Mouse (Mus musculus) MEL (cell line): ENCODE measurements around the gene Esrra. TPM values are rescaled to one million over a fixed set of nuclear protein-coding genes. Genes with fewer than 3 reads are reported as not detected.
A peak's percentile ranks its signal among the peaks of the same experiment; 100 is the strongest.

Experiments used
- DNase-seq: peaks from one replicate; pipeline ENCODE4 v3.0.0; 2011; ENCODE audit warnings: low read depth, low spot score
- H3K27ac ChIP-seq: 2 replicates; pipeline ENCODE4 v1.5.1; 2012; ENCODE audit warnings: low read depth, mild to moderate bottlenecking, control low read depth, low read length, moderate library complexity; ENCODE audit not compliant: control insufficient read depth
- H3K27me3 ChIP-seq, 2 experiments: fragments of 150-350 bp in 1 of 2; sonication (generic) in 1 of 2; 2 replicates each; pipeline ENCODE4 v1.6.1; 2012; ENCODE audit warnings: low read length in 2 of 2, mild to moderate bottlenecking in 2 of 2, improper control_type of control experiment in 1 of 2, moderate library complexity in 1 of 2; ENCODE audit not compliant: insufficient read depth in 2 of 2, control insufficient read depth in 1 of 2
- H3K36me3 ChIP-seq, 2 experiments: 2 replicates each; pipeline ENCODE4 v1.6.1; 2012 to 2014; ENCODE audit warnings: low read length in 2 of 2, improper control_type of control experiment in 1 of 2, inconsistent platforms in 1 of 2, mild to moderate bottlenecking in 1 of 2; ENCODE audit not compliant: insufficient read depth in 2 of 2, control insufficient read depth in 1 of 2
- H3K4me1 ChIP-seq, 2 experiments: fragments of 150-350 bp in 1 of 2; sonication (generic) in 1 of 2; 2 replicates each; pipeline ENCODE4 v1.6.1; 2012; ENCODE audit warnings: low read length in 2 of 2, improper control_type of control experiment in 1 of 2, mild to moderate bottlenecking in 1 of 2; ENCODE audit not compliant: insufficient read depth in 2 of 2, control insufficient read depth in 1 of 2
- H3K4me3 ChIP-seq, 2 experiments: fragments of 150-350 bp in 1 of 2; sonication (generic) in 1 of 2; 2 replicates each; pipeline ENCODE4 v1.5.1; 2012; ENCODE audit warnings: low read depth in 2 of 2, low read length in 2 of 2, mild to moderate bottlenecking in 2 of 2, moderate library complexity in 2 of 2, control low read depth in 1 of 2, improper control_type of control experiment in 1 of 2; ENCODE audit not compliant: control insufficient read depth in 1 of 2, insufficient read depth in 1 of 2
- H3K79me2 ChIP-seq: 2 replicates; pipeline ENCODE4 v1.6.1; 2012; ENCODE audit warnings: mild to moderate bottlenecking, low read length, moderate library complexity; ENCODE audit not compliant: control insufficient read depth, poor library complexity, insufficient read depth
- H3K9ac ChIP-seq: 2 replicates; pipeline ENCODE4 v1.6.1; 2012; ENCODE audit warnings: low read depth, mild to moderate bottlenecking, control low read depth, low read length, moderate library complexity; ENCODE audit not compliant: control insufficient read depth, poor library complexity, severe bottlenecking
- H3K9me3 ChIP-seq: fragments of 150-350 bp; sonication (generic); replicated peaks from 2 replicates; pipeline ENCODE4 v1.6.1; 2012; ENCODE audit warnings: mild to moderate bottlenecking, low read length, improper control_type of control experiment, moderate library complexity; ENCODE audit not compliant: insufficient read depth
- BHLHE40 ChIP-seq: IDR thresholded peaks from 2 replicates; pipeline ENCODE4 v1.6.1; 2012; ENCODE audit warnings: low read depth, mild to moderate bottlenecking, inconsistent platforms, low read length, improper control_type of control experiment, borderline replicate concordance
- CHD2 ChIP-seq: IDR thresholded peaks from 2 replicates; pipeline ENCODE4 v1.6.1; 2011; ENCODE audit warnings: low read length, improper control_type of control experiment
- CTCF ChIP-seq, 3 experiments: IDR thresholded peaks in 2 of 3; conservative IDR thresholded peaks in 1 of 3; 2 replicates each; pipeline ENCODE4 v1.5.1; 2011 to 2012; ENCODE audit warnings: low read length in 3 of 3, low read depth in 2 of 3, mild to moderate bottlenecking in 2 of 3, improper control_type of control experiment in 1 of 3, inconsistent platforms in 1 of 3, mixed read lengths in 1 of 3, moderate library complexity in 1 of 3; ENCODE audit not compliant: control insufficient read depth in 1 of 3, insufficient read depth in 1 of 3, poor library complexity in 1 of 3, severe bottlenecking in 1 of 3
- E2F4 ChIP-seq: IDR thresholded peaks from 2 replicates; pipeline ENCODE4 v1.6.1; 2011; ENCODE audit warnings: low read depth, low read length, improper control_type of control experiment, borderline replicate concordance
- ETS1 ChIP-seq: IDR thresholded peaks from 2 replicates; pipeline ENCODE4 v1.6.1; 2012; ENCODE audit warnings: low read depth, mild to moderate bottlenecking, inconsistent platforms, low read length, improper control_type of control experiment, moderate library complexity
- GABPA ChIP-seq: IDR thresholded peaks from 2 replicates; pipeline ENCODE4 v1.6.1; 2012; ENCODE audit warnings: low read depth, mild to moderate bottlenecking, inconsistent platforms, low read length, improper control_type of control experiment, moderate library complexity
- GATA1 ChIP-seq: IDR thresholded peaks from 2 replicates; pipeline ENCODE4 v1.6.1; 2011; ENCODE audit warnings: low read depth, low read length, improper control_type of control experiment
- HCFC1 ChIP-seq: IDR thresholded peaks from 2 replicates; pipeline ENCODE4 v1.6.1; 2012; ENCODE audit warnings: low read depth, mild to moderate bottlenecking, inconsistent platforms, low read length, improper control_type of control experiment, moderate library complexity
- JUND ChIP-seq: IDR thresholded peaks from 2 replicates; pipeline ENCODE4 v1.6.1; 2011; ENCODE audit warnings: low read depth, mild to moderate bottlenecking, improper control_type of control experiment, low read length
- KAT2A ChIP-seq: conservative IDR thresholded peaks from 2 replicates; pipeline ENCODE4 v1.6.1; 2012; ENCODE audit warnings: low read depth, low read length, improper control_type of control experiment, inconsistent platforms
- MEF2A ChIP-seq: IDR thresholded peaks from 2 replicates; pipeline ENCODE4 v1.6.1; 2014; ENCODE audit warnings: low read depth, mild to moderate bottlenecking, inconsistent platforms, low read length, improper control_type of control experiment; ENCODE audit not compliant: poor library complexity, insufficient replicate concordance, severe bottlenecking; ENCODE audit errors: extremely low read depth
- MXI1 ChIP-seq: IDR thresholded peaks from 2 replicates; pipeline ENCODE4 v1.6.1; 2011; ENCODE audit warnings: mild to moderate bottlenecking, low read depth, low read length, improper control_type of control experiment
- MYB ChIP-seq: IDR thresholded peaks from 2 replicates; pipeline ENCODE4 v1.6.1; 2011; ENCODE audit warnings: mild to moderate bottlenecking, low read depth, low read length, improper control_type of control experiment
- MYC ChIP-seq: IDR thresholded peaks from 2 replicates; pipeline ENCODE4 v1.6.1; 2011; ENCODE audit warnings: low read depth, mild to moderate bottlenecking, low read length, improper control_type of control experiment, moderate library complexity
- POLR2A ChIP-seq, 2 experiments: IDR thresholded peaks; 2 replicates each; pipeline ENCODE4 v1.6.1; 2011 to 2012; ENCODE audit warnings: low read length in 2 of 2, mild to moderate bottlenecking in 2 of 2, control low read depth in 1 of 2, improper control_type of control experiment in 1 of 2, low read depth in 1 of 2, moderate library complexity in 1 of 2; ENCODE audit not compliant: control insufficient read depth in 1 of 2, insufficient read depth in 1 of 2, poor library complexity in 1 of 2
- POLR2AphosphoS2 ChIP-seq: IDR thresholded peaks from 2 replicates; pipeline ENCODE4 v1.6.1; 2011; ENCODE audit warnings: low read length, improper control_type of control experiment
- RAD21 ChIP-seq: IDR thresholded peaks from 2 replicates; pipeline ENCODE4 v1.6.1; 2011; ENCODE audit warnings: mild to moderate bottlenecking, low read depth, low read length, improper control_type of control experiment
- SIN3A ChIP-seq: IDR thresholded peaks from 2 replicates; pipeline ENCODE4 v1.6.1; 2012; ENCODE audit warnings: low read length, improper control_type of control experiment, inconsistent platforms
- SMC3 ChIP-seq: IDR thresholded peaks from 2 replicates; pipeline ENCODE4 v1.6.1; 2011; ENCODE audit warnings: low read depth, low read length, improper control_type of control experiment
- TCF12 ChIP-seq: IDR thresholded peaks from 2 replicates; pipeline ENCODE4 v1.6.1; 2014; ENCODE audit warnings: low read depth, mild to moderate bottlenecking, inconsistent platforms, low read length, improper control_type of control experiment, moderate library complexity
- UBTF ChIP-seq: IDR thresholded peaks from 2 replicates; pipeline ENCODE4 v1.6.1; 2012; ENCODE audit warnings: low read depth, mild to moderate bottlenecking, inconsistent platforms, low read length, improper control_type of control experiment, moderate library complexity, borderline replicate concordance; ENCODE audit not compliant: insufficient read depth
- ZC3H11A ChIP-seq: IDR thresholded peaks from 2 replicates; pipeline ENCODE4 v1.6.1; 2012; ENCODE audit warnings: low read depth, mild to moderate bottlenecking, inconsistent platforms, low read length, improper control_type of control experiment
- ZMIZ1 ChIP-seq: IDR thresholded peaks from 2 replicates; pipeline ENCODE4 v1.6.1; 2012; ENCODE audit warnings: low read depth, mild to moderate bottlenecking, inconsistent platforms, low read length, improper control_type of control experiment, moderate library complexity
- polyA plus RNA-seq, 2 experiments: library from polyadenylated mRNA; stranded (reverse) in 1 of 2; unstranded in 1 of 2; fragments of >175 nt in 1 of 2; fragments of >200 nt in 1 of 2; gene quantifications; 2 replicates each; pipeline versions ENCODE4 v1.2.1 to v1.2.4; 2012; ENCODE audit warnings: low replicate concordance in 2 of 2, low read depth in 1 of 2; ENCODE audit not compliant: insufficient read length in 2 of 2, insufficient read depth in 1 of 2, missing spikeins in 1 of 2
- total RNA-seq: library from RNA; depleted of rRNA; stranded (reverse); fragments of 300-350 nt; gene quantifications from 2 replicates; pipeline ENCODE4 v1.2.3, GENCODE M21; 2012

Gene Esrra
- total and polyA plus RNA-seq, 3 experiments = 32.5 to 40.9 TPM; not detected in 1

DNA sequence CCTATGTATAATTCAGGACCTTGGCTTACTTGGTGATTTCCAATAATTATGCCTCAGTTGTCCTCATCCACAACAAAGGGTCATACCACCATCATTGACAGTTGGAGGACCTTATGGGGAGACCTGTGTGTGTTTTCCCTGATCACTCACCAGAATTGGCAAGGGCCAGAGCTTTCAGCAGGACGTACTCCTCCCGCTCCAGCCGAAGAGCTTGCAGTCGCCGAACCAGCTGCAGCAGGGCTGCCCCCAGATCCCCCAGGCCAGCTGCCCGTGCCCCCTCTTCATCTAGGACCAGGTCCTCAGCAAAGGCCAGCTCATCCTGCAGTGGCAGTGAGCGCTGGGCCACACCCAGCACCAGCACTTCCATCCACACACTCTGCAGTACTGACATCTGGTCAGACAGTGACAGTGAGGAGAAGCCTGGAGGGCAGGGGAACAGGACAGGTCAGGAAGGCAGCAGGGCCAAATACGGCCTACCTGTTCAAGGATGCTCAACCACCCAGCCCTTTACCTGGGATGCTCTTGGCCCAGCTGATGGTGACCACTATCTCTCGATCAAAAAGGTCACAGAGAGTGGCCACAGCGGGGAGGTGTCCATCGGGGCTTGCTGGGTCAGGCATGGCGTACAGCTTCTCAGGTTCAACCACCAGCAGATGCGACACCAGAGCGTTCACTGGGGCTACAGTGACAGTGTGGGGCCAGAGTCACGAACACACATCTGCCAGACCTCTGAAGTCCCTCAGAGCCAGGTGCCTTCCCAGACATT, 9.2 kb downstream of the Esrra start:
- H3K4me1 ChIP-seq = peaks cover 0 to 8% of the 10 kb centered on the region in 2 experiments; a peak in 3 of 4 replicates
- TF ChIP-seq RAD21 (no peak), POLR2A (IDR thresholded peaks at IDR 0.05; ENCODE audit: control insufficient read depth in 1 of 2, insufficient read depth in 1 of 2, low read depth in 1 of 2, low read length in 2 of 2, poor library complexity in 1 of 2) (no peak; a peak in 1 of 4 replicates), MYB (no peak), MYC (no peak), CTCF (IDR thresholded peaks at IDR 0.05 in 2 of 3, conservative IDR thresholded peaks at IDR 0.05 in 1 of 3; ENCODE audit: control insufficient read depth in 1 of 3, insufficient read depth in 1 of 3, low read depth in 2 of 3, low read length in 3 of 3, poor library complexity in 1 of 3, severe bottlenecking in 1 of 3) (no peak), JUND (no peak), TCF12 (no peak)
- peaks cover 30% of the 10 kb centered on the region for H3K79me2 ChIP-seq
- H3K27ac ChIP-seq = no peak overlapping the region
- H3K27me3 ChIP-seq = no peaks in the 10 kb centered on the region
- H3K4me3 ChIP-seq = no peak overlapping the region
- no peak overlapping the region for H3K9ac ChIP-seq
- H3K36me3 ChIP-seq = peaks cover 3 to 10% of the 10 kb centered on the region in 2 experiments; a peak in 3 of 4 replicates
- no peak for DNase-seq
- H3K9me3 ChIP-seq = no peaks in the 10 kb centered on the region

DNA sequence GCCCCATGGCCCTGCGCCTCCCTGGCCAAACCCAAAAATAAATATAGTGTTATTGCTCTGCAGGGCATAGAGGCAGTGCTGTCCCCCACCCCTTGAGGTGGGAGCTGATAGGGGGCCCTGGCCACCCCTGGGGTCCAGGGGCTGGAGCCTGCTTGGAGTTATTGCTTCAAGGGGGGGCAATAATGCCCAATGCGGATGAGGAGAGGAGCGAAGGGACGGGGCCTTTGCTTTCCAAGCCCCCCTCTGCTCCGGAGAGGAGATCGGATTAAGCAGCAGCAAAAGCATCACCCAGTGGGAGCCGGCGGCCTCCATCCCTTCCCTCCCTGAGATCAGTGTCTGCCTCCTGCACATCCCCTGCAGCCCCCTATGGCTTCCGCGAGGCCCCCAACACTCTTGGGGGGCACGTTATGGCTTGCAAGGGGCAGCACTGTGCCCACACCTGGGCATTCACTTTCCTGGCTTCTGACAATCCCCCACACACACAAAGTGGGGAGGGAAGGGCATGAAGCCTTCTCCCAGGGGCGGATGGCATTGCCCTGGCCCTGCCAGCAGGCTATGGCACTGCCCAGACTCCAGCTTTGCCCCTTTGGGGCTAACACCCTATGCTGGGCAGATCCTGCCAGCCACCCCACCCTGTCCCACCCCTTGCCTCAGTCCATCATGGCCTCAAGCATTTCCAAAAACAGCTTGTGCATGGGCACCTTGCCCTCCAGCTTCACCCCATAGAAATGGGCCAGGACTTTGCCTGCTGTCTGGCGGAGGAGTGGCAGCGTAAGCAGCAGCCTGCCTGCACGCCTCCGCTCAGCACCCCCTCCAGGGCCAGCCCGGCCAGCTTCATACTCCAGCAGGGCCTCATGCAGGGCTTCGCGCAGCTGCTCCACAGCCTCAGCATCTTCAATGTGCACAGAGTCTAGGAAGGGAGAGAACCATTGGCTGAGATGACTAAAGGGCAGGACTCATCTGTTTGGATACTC, 10.2 kb downstream of the Esrra start:
- Histone ChIP-seq H3K9me3 (no peaks in the 10 kb centered on the region), H3K27ac (no peak overlapping the region), H3K27me3 (no peaks in the 10 kb centered on the region), H3K79me2 (peaks cover 30% of the 10 kb centered on the region), H3K36me3 (peaks cover 3 to 10% of the 10 kb centered on the region in 2 experiments), H3K9ac (peak overlapping the region; percentile 92), H3K4me1 (peaks cover 0 to 8% of the 10 kb centered on the region in 2 experiments; a peak in 3 of 4 replicates), H3K4me3 (peak overlapping the region; percentile 65 to 88)
- peak; percentile 45; the same call in 1 of the 2 replicates for TF ChIP-seq POLR2AphosphoS2
- TF ChIP-seq CHD2 = no peak
- 0 out of 4 replicates have a peak, but pooled peaks of 1 of the 2 experiments have one; percentile 26 for TF ChIP-seq POLR2A (IDR thresholded peaks at IDR 0.05; ENCODE audit: control insufficient read depth in 1 of 2, insufficient read depth in 1 of 2, low read depth in 1 of 2, low read length in 2 of 2, poor library complexity in 1 of 2)
- no peak for TF ChIP-seq UBTF
- TF ChIP-seq ZMIZ1 = 0 out of 2 replicates have a peak, but pooled peaks have one; percentile 5
- TF ChIP-seq SMC3 = peak; percentile 2; the same call in 1 of the 2 replicates
- no peak for TF ChIP-seq ETS1
- no peak for TF ChIP-seq CTCF (IDR thresholded peaks at IDR 0.05 in 2 of 3, conservative IDR thresholded peaks at IDR 0.05 in 1 of 3; ENCODE audit: control insufficient read depth in 1 of 3, insufficient read depth in 1 of 3, low read depth in 2 of 3, low read length in 3 of 3, poor library complexity in 1 of 3, severe bottlenecking in 1 of 3)
- no peak for TF ChIP-seq ZC3H11A
- no peak for TF ChIP-seq E2F4
- no peak for TF ChIP-seq BHLHE40
- TF ChIP-seq GABPA = no peak
- no peak for TF ChIP-seq RAD21
- TF ChIP-seq KAT2A = no peak
- TF ChIP-seq GATA1 = no peak
- TF ChIP-seq MXI1 = no peak
- TF ChIP-seq HCFC1 = no peak
- no peak for TF ChIP-seq SIN3A
- TF ChIP-seq MEF2A = no peak
- DNase-seq = no peak
